Mouse (Mus musculus): ENCODE measurements around the gene Trpm1. TPM values are rescaled to one million over a fixed set of nuclear protein-coding genes. Genes with fewer than 3 reads are reported as not detected.

Gene Trpm1
- polyA plus RNA-seq, 1 experiment from 2014 or later = not detected

DNA sequence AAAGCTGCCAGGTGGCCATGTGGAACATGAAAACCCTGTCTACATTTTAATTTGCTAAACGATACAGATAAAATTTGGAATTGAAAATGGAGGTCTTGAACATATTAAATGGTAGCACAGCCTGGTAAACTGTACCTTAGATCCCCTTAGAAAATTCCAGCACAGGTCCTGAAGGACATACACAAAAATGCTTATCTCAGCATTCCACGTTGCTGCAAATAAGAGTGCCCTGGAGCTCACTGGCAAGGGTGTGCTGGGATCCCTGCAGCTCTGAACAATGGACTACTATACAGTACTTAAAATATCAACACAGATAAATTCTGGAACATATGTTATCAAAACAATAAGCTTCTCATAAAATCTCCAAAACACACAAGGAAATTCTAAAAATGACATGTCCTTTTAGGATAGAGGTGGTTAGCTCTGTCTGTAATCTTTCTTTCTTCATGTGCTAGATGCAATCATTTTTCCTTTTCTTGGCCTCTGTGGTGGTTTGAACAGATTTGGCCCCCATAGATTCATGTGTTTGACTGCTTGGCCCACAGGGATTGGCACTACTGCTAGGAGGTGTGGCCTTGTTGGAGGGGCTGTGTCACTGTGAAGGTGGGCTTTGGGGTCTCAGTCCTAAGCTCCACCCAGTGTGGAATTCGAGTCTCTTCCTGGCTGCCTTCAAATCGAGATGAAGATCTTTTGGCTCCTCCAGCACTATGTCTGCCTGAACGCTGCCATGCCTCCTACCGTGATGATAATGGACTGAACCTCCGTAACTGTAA is 3.5 kb downstream of the Trpm1 start:
- Histone ChIP-seq H3K27me3 (replicated peaks) (no peaks in the 10 kb centered on the region), H3K36me3 (no peaks in the 10 kb centered on the region), H3K4me3 (no peak overlapping the region), H3K4me1 (peaks cover 9% of the 10 kb centered on the region; the same call in 1 of the 2 replicates), H3K9ac (no peak overlapping the region), H3K27ac (no peak overlapping the region), H3K4me2 (no peak overlapping the region), H3K9me3 (replicated peaks) (no peaks in the 10 kb centered on the region)
- WGBS (ENCODE audit: insufficient replicate concordance) = 56% methylated on average over 7 of the region's 7 CpGs
- no peak for ATAC-seq

DNA sequence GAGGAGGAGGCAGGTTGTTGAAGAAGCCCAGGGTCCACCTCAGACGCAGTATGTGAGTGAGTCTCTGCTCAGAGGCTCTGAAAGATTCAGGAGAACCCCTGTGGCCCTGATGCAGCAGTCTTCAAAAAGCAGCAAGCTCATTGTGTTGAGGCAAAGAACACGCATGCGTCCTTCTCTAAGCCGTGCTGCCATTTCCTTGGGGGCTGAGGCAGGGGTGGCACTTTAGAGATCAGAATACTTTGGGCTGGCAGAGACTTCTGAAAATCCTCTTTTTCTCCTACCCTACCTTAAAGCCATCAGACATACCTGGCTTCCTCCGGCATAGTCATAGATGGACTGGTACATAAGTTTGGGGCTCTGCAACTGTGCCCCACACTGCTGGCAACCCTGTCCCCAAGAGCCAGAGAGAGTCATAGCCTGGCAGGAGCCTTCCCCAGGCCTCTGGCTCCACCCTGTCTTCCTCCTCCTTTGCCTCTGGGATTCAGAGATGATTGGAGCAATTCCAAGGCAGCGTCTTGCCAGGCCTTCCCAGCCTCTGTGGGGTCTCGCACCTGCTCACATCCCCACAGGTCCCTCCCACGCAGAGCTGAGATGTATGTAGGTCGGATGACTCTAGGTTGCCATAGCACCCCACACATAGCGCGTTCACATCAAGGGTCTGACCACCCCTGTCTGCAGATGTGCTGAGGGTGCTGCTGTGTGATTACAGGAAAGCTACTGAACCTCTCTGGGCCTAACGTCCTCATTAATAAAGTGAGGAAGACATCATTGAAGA is 4.8 kb downstream of the Trpm1 start:
- Histone ChIP-seq H3K36me3 (no peaks in the 10 kb centered on the region), H3K27ac (no peak overlapping the region), H3K9me3 (replicated peaks) (no peaks in the 10 kb centered on the region), H3K4me1 (peaks cover 9% of the 10 kb centered on the region; the same call in 1 of the 2 replicates), H3K27me3 (replicated peaks) (no peaks in the 10 kb centered on the region), H3K4me3 (no peak overlapping the region), H3K4me2 (no peak overlapping the region), H3K9ac (no peak overlapping the region)
- no peak for ATAC-seq
- WGBS (ENCODE audit: insufficient replicate concordance) = 66% methylated on average over 12 of the region's 12 CpGs

DNA sequence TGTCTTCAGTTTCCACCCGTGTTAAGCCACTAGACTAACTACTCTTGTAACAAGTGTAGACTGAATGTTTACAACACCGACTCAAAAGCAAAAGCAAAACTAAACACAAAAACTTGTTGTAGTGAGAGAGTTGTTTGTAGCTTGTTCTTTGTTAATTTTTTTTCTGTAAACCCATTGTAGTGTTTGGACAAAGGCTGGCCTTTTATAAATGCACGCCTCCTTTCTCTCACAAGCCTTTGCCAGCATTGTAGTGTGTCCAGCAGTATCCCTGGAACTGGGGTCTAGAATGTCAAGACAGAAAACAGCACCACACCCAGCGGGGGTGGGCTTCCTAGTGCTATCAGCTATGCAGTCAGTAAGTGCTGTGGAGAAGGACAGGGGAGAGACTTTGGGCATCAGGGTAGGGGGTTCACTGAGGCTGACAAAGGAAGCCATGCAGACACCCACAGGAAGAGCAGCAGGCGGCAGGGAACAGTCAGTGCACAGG is 5.5 kb downstream of the Trpm1 start:
- ATAC-seq = no peak
- Histone ChIP-seq H3K4me2 (no peak overlapping the region), H3K9ac (no peak overlapping the region), H3K36me3 (no peaks in the 10 kb centered on the region), H3K9me3 (replicated peaks) (no peaks in the 10 kb centered on the region), H3K4me1 (peaks cover 9% of the 10 kb centered on the region; the same call in 1 of the 2 replicates), H3K27me3 (replicated peaks) (no peaks in the 10 kb centered on the region), H3K27ac (no peak overlapping the region), H3K4me3 (no peak overlapping the region)
- 50% methylated on average over 5 of the region's 5 CpGs for WGBS (ENCODE audit: insufficient replicate concordance)

DNA sequence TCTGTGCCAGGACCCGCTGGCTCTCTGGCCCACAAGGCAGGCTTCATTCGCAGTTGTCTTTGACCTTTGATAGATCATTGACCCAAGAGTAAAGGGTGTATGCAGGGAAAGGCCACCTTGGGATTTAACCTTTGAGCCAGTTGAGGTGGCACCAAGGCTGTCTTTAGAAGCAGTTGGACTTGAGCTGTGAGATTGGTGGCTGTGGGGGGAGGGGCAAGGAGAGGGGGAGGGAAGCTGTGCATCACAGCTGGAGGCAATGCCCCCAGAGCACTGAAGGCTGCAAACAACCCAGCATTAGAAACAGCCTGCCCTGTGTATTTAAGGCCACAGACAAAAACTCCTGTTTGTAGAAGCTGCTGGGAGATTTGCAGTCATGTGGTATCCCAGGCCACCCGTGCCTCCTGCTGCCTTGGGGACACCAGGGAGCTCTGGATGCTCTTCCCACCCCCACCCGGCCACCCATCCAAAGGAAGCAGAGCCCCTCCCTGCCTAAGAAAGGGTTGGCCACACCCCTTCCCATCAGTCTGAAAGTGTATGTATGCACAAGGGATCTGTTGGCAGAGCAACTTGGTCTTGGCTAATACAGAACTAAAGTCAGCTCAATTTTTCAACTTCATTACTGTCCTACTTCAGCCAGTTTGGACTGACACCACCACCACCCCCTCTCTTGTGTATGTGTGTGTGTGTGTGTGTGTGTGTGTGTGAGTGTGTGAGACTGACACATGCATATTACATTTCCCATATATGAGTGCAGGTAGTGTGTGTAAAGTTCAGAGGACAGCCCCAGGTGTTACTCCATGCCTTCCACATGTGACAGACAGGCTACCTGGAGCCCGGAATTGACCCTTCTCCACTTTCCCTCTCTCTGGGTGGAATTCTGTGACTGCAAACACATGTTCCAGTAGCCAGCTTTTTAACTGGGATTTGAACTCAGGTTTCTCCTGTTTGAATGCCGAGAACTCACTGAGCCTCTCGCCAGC is 6.3 kb downstream of the Trpm1 start:
- no peak overlapping the region for H3K4me2 ChIP-seq
- H3K9me3 ChIP-seq (replicated peaks) = no peaks in the 10 kb centered on the region
- no peaks in the 10 kb centered on the region for H3K36me3 ChIP-seq
- H3K9ac ChIP-seq = no peak overlapping the region
- no peak overlapping the region for H3K27ac ChIP-seq
- H3K4me3 ChIP-seq = no peak overlapping the region
- peaks cover 9% of the 10 kb centered on the region; the same call in 1 of the 2 replicates for H3K4me1 ChIP-seq
- H3K27me3 ChIP-seq (replicated peaks) = no peaks in the 10 kb centered on the region
- no peak for ATAC-seq
- WGBS (ENCODE audit: insufficient replicate concordance) = 51% methylated on average over 7 of the region's 7 CpGs

DNA sequence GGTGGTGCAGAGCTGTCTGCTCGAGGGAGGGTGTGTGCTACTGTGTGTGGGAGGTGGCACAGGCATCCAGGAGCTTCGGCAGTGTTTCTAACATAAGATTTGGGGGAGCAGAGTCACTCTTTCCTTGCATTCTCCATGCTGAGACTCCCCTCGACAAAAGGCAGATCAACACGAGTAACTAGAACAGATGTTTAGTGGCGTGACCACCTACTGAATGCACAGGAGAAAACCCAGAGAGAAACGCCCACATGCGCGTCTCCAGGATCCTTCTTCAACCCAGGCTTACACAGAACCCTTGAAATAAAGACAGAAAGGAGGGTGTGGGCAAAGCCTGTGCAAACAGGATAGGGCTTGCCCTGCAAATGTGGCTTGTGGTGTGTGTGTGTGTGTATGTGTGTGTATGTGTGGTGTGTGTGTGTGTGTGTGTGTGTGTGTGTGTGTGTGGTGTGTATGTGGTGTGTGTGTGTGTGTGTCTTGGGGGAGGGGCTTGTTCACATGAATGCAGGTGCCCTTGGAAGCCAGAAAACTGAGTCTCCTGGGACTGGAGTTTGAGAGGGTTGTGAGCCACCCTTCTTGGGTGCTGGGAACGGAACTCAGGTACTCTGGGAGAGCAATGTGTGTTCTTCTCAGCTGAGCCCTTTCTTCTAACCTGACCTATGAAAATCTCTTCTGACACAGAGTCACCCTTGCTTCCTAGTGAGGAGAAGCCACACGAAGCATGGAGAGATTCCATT is 7.3 kb downstream of the Trpm1 start:
- H3K4me1 ChIP-seq = 0 out of 2 replicates have a peak, but pooled peaks cover 5% of the 10 kb centered on the region
- H3K9ac ChIP-seq = no peak overlapping the region
- no peak overlapping the region for H3K27ac ChIP-seq
- no peaks in the 10 kb centered on the region for H3K9me3 ChIP-seq (replicated peaks)
- no peaks in the 10 kb centered on the region for H3K27me3 ChIP-seq (replicated peaks)
- H3K36me3 ChIP-seq = no peaks in the 10 kb centered on the region
- no peak for ATAC-seq
- no peak overlapping the region for H3K4me3 ChIP-seq
- WGBS (ENCODE audit: insufficient replicate concordance) = 64% methylated on average over 10 of the region's 10 CpGs
- H3K4me2 ChIP-seq = no peak overlapping the region

DNA sequence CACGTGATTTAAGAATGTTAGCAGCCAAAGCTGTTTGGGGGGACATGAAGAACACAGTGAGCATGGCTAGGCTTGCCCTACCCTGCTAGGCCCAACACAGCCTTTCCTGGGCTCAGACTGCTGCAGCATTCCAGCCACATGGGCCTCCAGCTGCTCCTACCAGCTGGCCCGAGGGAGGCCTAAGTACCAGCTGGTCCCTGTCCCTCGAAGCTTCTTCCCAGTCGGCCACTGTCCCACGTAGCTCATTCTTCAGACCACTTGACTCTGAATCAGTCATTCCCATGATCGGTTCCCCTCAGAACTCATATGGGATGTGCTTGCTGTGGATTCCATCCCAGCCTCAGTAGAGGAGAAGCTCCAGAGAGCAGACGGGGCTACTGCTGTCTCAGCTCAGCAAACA is 8.4 kb downstream of the Trpm1 start:
- Histone ChIP-seq H3K4me2 (no peak overlapping the region), H3K27me3 (replicated peaks) (no peaks in the 10 kb centered on the region), H3K27ac (no peak overlapping the region), H3K4me1 (0 out of 2 replicates have a peak, but pooled peaks cover 3% of the 10 kb centered on the region), H3K9ac (no peak overlapping the region), H3K4me3 (no peak overlapping the region), H3K9me3 (replicated peaks) (no peaks in the 10 kb centered on the region), H3K36me3 (no peaks in the 10 kb centered on the region)
- 62% methylated on average over 7 of the region's 7 CpGs for WGBS (ENCODE audit: insufficient replicate concordance)
- no peak for ATAC-seq

DNA sequence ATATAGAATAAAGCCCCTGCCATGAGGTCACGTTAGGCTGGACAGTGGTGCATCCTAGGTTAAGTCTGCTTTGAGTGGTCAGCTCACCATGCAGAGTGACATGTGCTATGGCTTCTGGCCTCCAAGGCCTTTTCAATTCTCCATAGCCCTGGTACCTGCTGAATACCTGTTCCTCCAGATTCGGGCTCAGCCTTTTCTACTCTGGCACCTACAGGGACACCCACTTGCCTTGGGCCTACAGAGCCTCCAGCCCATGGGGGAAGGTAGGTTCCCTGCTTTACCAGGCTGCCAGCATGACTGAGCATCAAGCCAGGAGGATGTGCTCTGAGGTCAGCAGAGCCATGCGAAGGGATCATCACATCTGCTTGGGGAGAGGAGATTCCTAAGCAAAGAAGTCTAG is 9.5 kb downstream of the Trpm1 start:
- no peaks in the 10 kb centered on the region for H3K27me3 ChIP-seq (replicated peaks)
- no peak for ATAC-seq
- H3K9ac ChIP-seq = no peak overlapping the region
- no peaks in the 10 kb centered on the region for H3K9me3 ChIP-seq (replicated peaks)
- no peak overlapping the region for H3K4me2 ChIP-seq
- 65% methylated on average over 3 of the region's 3 CpGs for WGBS (ENCODE audit: insufficient replicate concordance)
- H3K4me1 ChIP-seq = 0 out of 2 replicates have a peak, but pooled peaks cover 3% of the 10 kb centered on the region
- no peak overlapping the region for H3K27ac ChIP-seq
- no peak overlapping the region for H3K4me3 ChIP-seq
- H3K36me3 ChIP-seq = no peaks in the 10 kb centered on the region

DNA sequence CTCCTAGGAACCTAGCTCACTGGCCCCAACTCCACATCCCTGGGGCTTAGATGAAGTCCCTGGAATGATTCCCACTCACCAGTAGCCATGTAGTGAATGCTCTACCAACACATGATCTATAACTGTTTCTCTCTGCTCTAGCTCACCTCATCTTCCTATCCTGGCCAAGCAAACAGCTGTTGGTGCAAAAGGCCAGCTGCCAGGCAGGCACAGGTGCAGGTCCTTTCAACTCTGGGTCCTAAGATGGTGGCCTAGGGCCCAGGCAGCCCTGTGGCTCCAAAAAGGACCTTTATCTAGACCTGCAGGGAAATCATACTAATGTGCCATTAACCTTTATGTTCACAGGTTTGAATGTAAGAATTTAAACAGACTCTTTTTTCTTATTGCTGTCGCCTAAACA is 10.3 kb downstream of the Trpm1 start:
- H3K4me3 ChIP-seq = no peak overlapping the region
- H3K9me3 ChIP-seq (replicated peaks) = no peaks in the 10 kb centered on the region
- ATAC-seq = no peak
- H3K36me3 ChIP-seq = no peaks in the 10 kb centered on the region
- H3K27me3 ChIP-seq (replicated peaks) = no peaks in the 10 kb centered on the region
- no peak overlapping the region for H3K9ac ChIP-seq
- H3K4me1 ChIP-seq = 0 out of 2 replicates have a peak, but pooled peaks cover 3% of the 10 kb centered on the region
- no peak overlapping the region for H3K27ac ChIP-seq
- WGBS (ENCODE audit: insufficient replicate concordance) = 70% methylated on average over 1 of the region's 1 CpGs
- H3K4me2 ChIP-seq = no peak overlapping the region

DNA sequence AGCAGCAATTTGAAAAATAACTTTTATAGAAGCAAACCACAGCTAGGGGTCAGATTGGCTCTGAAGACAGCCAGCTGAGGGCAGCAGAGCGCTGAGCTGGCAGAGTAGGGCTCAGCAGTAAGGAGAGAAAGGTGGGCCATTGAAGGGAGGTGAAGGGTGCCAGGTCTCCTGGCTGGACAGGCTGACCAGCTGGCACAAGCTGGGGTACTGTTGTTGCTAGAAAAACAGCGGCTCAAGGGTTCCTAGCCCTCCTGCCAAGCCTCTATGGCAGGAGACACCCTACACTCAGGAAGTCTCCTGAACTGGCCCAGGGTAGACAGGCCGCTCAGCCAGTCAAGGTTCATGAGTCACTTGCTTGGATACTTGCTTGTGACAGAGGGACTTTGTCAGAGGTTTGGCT is 11.4 kb downstream of the Trpm1 start:
- WGBS (ENCODE audit: insufficient replicate concordance) = 51% methylated on average over 3 of the region's 3 CpGs

DNA sequence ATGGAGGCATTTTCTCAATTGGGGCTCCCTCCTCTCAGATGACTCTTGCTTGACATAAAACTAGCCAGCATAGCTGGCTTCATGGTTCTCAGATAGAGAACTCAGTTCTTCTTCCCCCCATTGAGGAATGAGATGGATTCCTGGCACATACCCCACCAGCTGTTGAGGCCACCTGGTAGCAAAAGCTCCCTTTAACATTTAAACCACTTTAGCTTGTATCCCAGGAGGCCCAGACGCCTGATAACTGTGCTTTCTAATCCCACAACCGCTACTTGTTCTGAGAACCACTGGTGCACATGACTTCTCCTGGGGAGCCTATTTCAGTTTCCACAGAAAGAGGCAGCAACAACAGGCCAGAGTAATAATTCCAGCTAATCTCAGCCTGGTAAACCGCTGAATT is 12.4 kb downstream of the Trpm1 start:
- no peaks in the 10 kb centered on the region for H3K9me3 ChIP-seq (replicated peaks)
- H3K36me3 ChIP-seq = no peaks in the 10 kb centered on the region
- no peak overlapping the region for H3K4me3 ChIP-seq
- ATAC-seq = no peak
- WGBS (ENCODE audit: insufficient replicate concordance) = 56% methylated on average over 3 of the region's 3 CpGs
- no peaks in the 10 kb centered on the region for H3K27me3 ChIP-seq (replicated peaks)
- H3K4me1 ChIP-seq = no peaks in the 10 kb centered on the region
- H3K4me2 ChIP-seq = no peak overlapping the region
- no peak overlapping the region for H3K9ac ChIP-seq
- no peak overlapping the region for H3K27ac ChIP-seq

More for the DNA sequence above, 11.4 kb downstream of the Trpm1 start:
- ATAC-seq = no peak
- H3K4me1 ChIP-seq = no peaks in the 10 kb centered on the region
- no peak overlapping the region for H3K4me2 ChIP-seq
- H3K36me3 ChIP-seq = no peaks in the 10 kb centered on the region
- H3K9me3 ChIP-seq (replicated peaks) = no peaks in the 10 kb centered on the region
- H3K27ac ChIP-seq = no peak overlapping the region
- no peak overlapping the region for H3K4me3 ChIP-seq
- no peak overlapping the region for H3K9ac ChIP-seq
- H3K27me3 ChIP-seq (replicated peaks) = no peaks in the 10 kb centered on the region

DNA sequence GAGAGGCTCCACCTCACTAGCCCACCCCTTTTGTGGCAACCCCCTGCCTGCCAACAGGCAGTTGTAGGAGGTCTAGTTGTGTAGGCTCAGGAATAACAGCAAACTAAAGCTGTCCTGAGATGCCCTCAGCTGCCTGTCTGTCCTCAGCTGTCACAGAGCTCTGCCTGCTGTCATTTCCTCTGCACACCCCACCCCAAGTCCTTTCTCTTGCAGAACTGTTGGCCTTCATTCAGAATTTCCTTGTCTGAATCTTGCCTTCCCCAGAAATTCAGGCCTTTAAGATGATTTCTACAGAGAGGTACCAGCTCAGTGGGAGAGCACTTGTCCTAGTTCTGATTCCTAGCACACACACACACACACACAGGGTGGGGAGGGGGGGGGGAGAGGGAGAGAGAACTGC is 13.1 kb downstream of the Trpm1 start:
- no peak overlapping the region for H3K4me2 ChIP-seq

More for the DNA sequence above, 13.1 kb downstream of the Trpm1 start:
- H3K27ac ChIP-seq = no peak overlapping the region
- no peaks in the 10 kb centered on the region for H3K9me3 ChIP-seq (replicated peaks)
- no peak overlapping the region for H3K4me3 ChIP-seq
- H3K27me3 ChIP-seq (replicated peaks) = no peaks in the 10 kb centered on the region
- ATAC-seq = no peak
- no peaks in the 10 kb centered on the region for H3K36me3 ChIP-seq
- no peaks in the 10 kb centered on the region for H3K4me1 ChIP-seq
- no peak overlapping the region for H3K9ac ChIP-seq

Measured in liver, embryonic 12.5 days (tissue).